Mouse (Mus musculus) heart, adult 2 months (tissue): ENCODE results near the gene Rasgef1b.

Source experiments
- CTCF ChIP-seq: fragments of 200-600 bp; IDR thresholded peaks from 2 replicates; pipeline ENCODE4 v1.8.1; 2022; ENCODE audit warnings: antibody characterized with exemption, mild to moderate bottlenecking, moderate library complexity
- EP300 ChIP-seq: fragments of 200-500 bp; IDR thresholded peaks from 2 replicates; pipeline ENCODE4 v1.6.1; 2011; ENCODE audit warnings: low read depth, low read length, control low read depth; ENCODE audit not compliant: insufficient read depth
- POLR2A ChIP-seq: fragments of 200-500 bp; IDR thresholded peaks from 2 replicates; pipeline ENCODE4 v1.6.1; 2011; ENCODE audit warnings: mild to moderate bottlenecking, low read depth, low read length, control low read depth; ENCODE audit not compliant: insufficient read depth

- TF ChIP-seq CTCF (no peak), EP300 (no peak), POLR2A (no peak)
Measured at GRCm38 (mm10) chr5:99287647-99288185, 441.1 kb downstream of the Rasgef1b start.
